Mouse (Mus musculus) heart, adult 2 months (tissue): Measurements from ENCODE around the gene Hist2h3b.

Experiments used
- CTCF ChIP-seq: fragments of 200-600 bp; IDR thresholded peaks from 2 replicates; pipeline ENCODE4 v1.8.1; 2022; ENCODE audit warnings: antibody characterized with exemption, mild to moderate bottlenecking, moderate library complexity
- EP300 ChIP-seq: fragments of 200-500 bp; IDR thresholded peaks from 2 replicates; pipeline ENCODE4 v1.6.1; 2011; ENCODE audit warnings: low read depth, low read length, control low read depth; ENCODE audit not compliant: insufficient read depth

DNA sequence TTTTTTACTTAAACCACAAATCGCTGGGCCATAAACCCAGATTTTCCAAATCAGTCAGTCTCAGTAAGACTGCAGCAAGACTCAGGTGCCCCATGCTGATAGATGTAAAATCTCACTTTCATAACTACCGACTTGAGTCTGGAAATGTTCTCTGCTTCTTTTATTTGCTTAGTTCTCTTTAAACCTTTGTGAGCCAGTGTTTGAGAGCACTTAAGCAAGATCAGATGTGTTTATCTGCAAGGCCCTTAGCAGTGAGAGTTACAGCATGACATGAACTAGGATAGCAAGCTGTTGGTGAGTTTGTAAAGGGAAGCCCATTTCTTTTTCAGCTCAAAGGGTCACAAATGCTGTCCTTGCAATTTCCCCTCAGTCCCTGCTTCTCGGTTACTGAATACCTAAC, 11.3 kb upstream of the Hist2h3b start:
- TF ChIP-seq CTCF (no peak), EP300 (no peak)
